Comparison of ENCODE assay signal across 8 mouse cellular contexts in genomic region chr1:24100870-24101358, GRCm38 (mm10). TPM values are rescaled to one million over a fixed set of nuclear protein-coding genes. Genes with fewer than 3 reads are reported as not detected.
A peak's percentile ranks its signal among the peaks of the same experiment; 100 is the strongest.
DNase-seq lines count a peak whose midpoint lies in the region; ATAC-seq and TF ChIP-seq lines count a peak whose summit lies in the region.

No protein-coding gene starts in this region.

- 62% methylated on average over 6 of the region's 6 CpGs for WGBS in heart, embryonic 13.5 days
- WGBS in liver, embryonic 15.5 days (ENCODE audit: insufficient replicate concordance) = 43% methylated on average over 6 of the region's 6 CpGs

- no peak for ATAC-seq in cerebellum, adult (ENCODE audit: insufficient number of reproducible peaks, low FRiP score, low TSS enrichment)
- ATAC-seq in heart, embryonic 13.5 days (ENCODE audit: extremely low read depth, insufficient number of reproducible peaks, low FRiP score, low TSS enrichment) = no peak
- ATAC-seq in liver, embryonic 15.5 days (ENCODE audit: insufficient read depth) = no peak

- H3K27ac ChIP-seq in heart, embryonic 13.5 days (replicated peaks) = peak overlapping the region; percentile 69; the same call in 1 of the 2 replicates
- no peak overlapping the region for H3K27ac ChIP-seq in liver, embryonic 15.5 days (replicated peaks)
- peak overlapping the region; percentile 89 for H3K27ac ChIP-seq in testis, adult 2 months (ENCODE audit: control insufficient read depth, insufficient read depth, low read depth, low read length)

- H3K79me2 ChIP-seq in C2C12 (ENCODE audit: control insufficient read depth, insufficient read depth) = peaks cover 41% of the 10 kb centered on the region

- peaks cover 26% of the 10 kb centered on the region for H3K4me1 ChIP-seq in heart, embryonic 13.5 days
- H3K4me1 ChIP-seq in liver, embryonic 15.5 days (replicated peaks) = peaks cover 7% of the 10 kb centered on the region; the same call in 1 of the 2 replicates
- no peaks in the 10 kb centered on the region; the same call in 1 of the 2 replicates for H3K4me1 ChIP-seq in testis, adult 2 months (ENCODE audit: control insufficient read depth, insufficient read depth, low read length)

- peaks cover 12% of the 10 kb centered on the region for H3K79me3 ChIP-seq in C2C12 (ENCODE audit: low read depth)

- peak; percentile 59 for DNase-seq in cerebellum, adult 11-12 months
- no peak for DNase-seq in urinary bladder, adult 18-20 months (ENCODE audit: low spot score in 2 of 2)
- DNase-seq in embryo, embryonic 9.5 days (ENCODE audit: extremely low spot score) = no peak

- H3K4me2 ChIP-seq in heart, embryonic 13.5 days = peak overlapping the region; percentile 76
- H3K4me2 ChIP-seq in liver, embryonic 15.5 days = peak overlapping the region; percentile 66

- TF ChIP-seq CTCF in C2C12 (IDR thresholded peaks at IDR 0.05; ENCODE audit: control insufficient read depth, insufficient read depth, insufficient read length) = no peak
- no peak for TF ChIP-seq CTCF in testis, adult 2 months (IDR thresholded peaks at IDR 0.05; ENCODE audit: control insufficient read depth, insufficient read depth, insufficient replicate concordance, low read depth, low read length)

- H3K4me3 ChIP-seq in C2C12 (ENCODE audit: insufficient read depth, poor library complexity, severe bottlenecking) = peak overlapping the region; percentile 34
- H3K4me3 ChIP-seq in heart, embryonic 13.5 days = peak overlapping the region; percentile 88
- H3K4me3 ChIP-seq in liver, embryonic 15.5 days (replicated peaks) = peak overlapping the region; percentile 62
- H3K4me3 ChIP-seq in testis, adult 2 months (ENCODE audit: control insufficient read depth, low read depth, low read length) = peak overlapping the region; percentile 92

- no peak overlapping the region for H3ac ChIP-seq in C2C12 (ENCODE audit: control insufficient read depth, insufficient read length, low read depth)

- no peak for TF ChIP-seq POLR2A in testis, adult 2 months (IDR thresholded peaks at IDR 0.05; ENCODE audit: control insufficient read depth, low read depth, low read length)

- H3K9me3 ChIP-seq in heart, embryonic 13.5 days = no peaks in the 10 kb centered on the region
- H3K9me3 ChIP-seq in liver, embryonic 15.5 days (replicated peaks) = no peaks in the 10 kb centered on the region

- no peaks in the 10 kb centered on the region for H3K27me3 ChIP-seq in C2C12 (ENCODE audit: control insufficient read depth, insufficient read depth, insufficient read length)
- no peaks in the 10 kb centered on the region for H3K27me3 ChIP-seq in heart, embryonic 13.5 days (replicated peaks)
- H3K27me3 ChIP-seq in liver, embryonic 15.5 days = peaks cover 39% of the 10 kb centered on the region
- H3K27me3 ChIP-seq in testis, adult 2 months (ENCODE audit: control insufficient read depth, insufficient read depth, low read length) = no peaks in the 10 kb centered on the region

- H3K36me3 ChIP-seq in C2C12 (ENCODE audit: control insufficient read depth, insufficient read depth) = no peaks in the 10 kb centered on the region
- H3K36me3 ChIP-seq in heart, embryonic 13.5 days = no peaks in the 10 kb centered on the region
- no peaks in the 10 kb centered on the region for H3K36me3 ChIP-seq in liver, embryonic 15.5 days (replicated peaks)
- no peaks in the 10 kb centered on the region for H3K36me3 ChIP-seq in testis, adult 2 months (ENCODE audit: control insufficient read depth, insufficient read depth, low read length)

- peak overlapping the region; percentile 96 for H3K9ac ChIP-seq in heart, embryonic 13.5 days
- no peak overlapping the region for H3K9ac ChIP-seq in liver, embryonic 15.5 days

TF ChIP-seq in C2C12, 6 proteins besides CTCF, POLR2A, EP300 and RAD21:
- TF ChIP-seq MAX (IDR thresholded peaks at IDR 0.05) = no peak
- no peak for TF ChIP-seq USF1 (IDR thresholded peaks at IDR 0.05; ENCODE audit: low read depth)
- TF ChIP-seq MYOG (IDR thresholded peaks at IDR 0.05; ENCODE audit: control insufficient read depth, extremely low read depth, insufficient read length) = no peak
- no peak for TF ChIP-seq FOSL1 (IDR thresholded peaks at IDR 0.05; ENCODE audit: insufficient read depth, low read length, poor library complexity, severe bottlenecking)
- no peak for TF ChIP-seq CEBPB (IDR thresholded peaks at IDR 0.05; ENCODE audit: low read depth)
- TF ChIP-seq MYOD1 (IDR thresholded peaks at IDR 0.05; ENCODE audit: control insufficient read depth, insufficient read length, low read depth) = no peak

RNA-seq across cellular contexts. Expression of gene Fam135a, which starts 0.8 kb away (rescaled TPM):
- 3.9 TPM for polyA plus RNA-seq in C2C12 (2012; fragmentation: generic; extraction: Trizol)
- polyA plus RNA-seq in heart, embryonic 13.5 days (2015; fragmentation: Nextera tagmentation; extraction: Ambion mirVana) = 22.0 and 24.2 TPM in 2 replicates
- 4.3 and 5.1 TPM in 2 replicates for polyA plus RNA-seq in liver, embryonic 15.5 days (2015; fragmentation: Nextera tagmentation; extraction: Ambion mirVana)
- polyA plus RNA-seq in testis, adult 2 months (2012; rRNA removed) = 31.1 and 40.1 TPM in 2 replicates

Comparison
In these comparisons a context has a peak if more than half of its experiments do, and no peak if none do; other contexts are left out.
1. H3K4me3 ChIP-seq: peak in every context shown above with its lines; median percentile 92 in testis, adult 2 months; 88 in heart, embryonic 13.5 days; 62 in liver, embryonic 15.5 days; 34 in C2C12.